Mouse (Mus musculus) B cell, adult 62 days (primary cell): ENCODE data around the gene Gimap8. TPM values are rescaled to one million over a fixed set of nuclear protein-coding genes. Genes with fewer than 3 reads are reported as not detected.

Source experiments
- total RNA-seq: library from RNA; stranded (reverse); gene quantifications from 4 replicates; pipeline ENCODE4 v1.2.4, GENCODE M21; 2023

Gene Gimap8
- 120 to 134 TPM (median 126 TPM) in 4 replicates for total RNA-seq

GRCm38 (mm10) chr6:48646995-48647394 is at the start of gene Gimap8:
TSS of gene Gimap8 (plus strand) at chr6:48647234.

GRCm38 (mm10) chr6:48601271-48602079 is 45.6 kb upstream of the Gimap8 start, which contains the start of gene Zfp775:
TSS of gene Zfp775 (plus strand) at chr6:48602063.

GRCm38 (mm10) chr6:48626464-48626863 is 20.6 kb upstream of the Gimap8 start, which contains the start of gene AI854703:
TSS of gene AI854703 (plus strand) at chr6:48626764.

DNA sequence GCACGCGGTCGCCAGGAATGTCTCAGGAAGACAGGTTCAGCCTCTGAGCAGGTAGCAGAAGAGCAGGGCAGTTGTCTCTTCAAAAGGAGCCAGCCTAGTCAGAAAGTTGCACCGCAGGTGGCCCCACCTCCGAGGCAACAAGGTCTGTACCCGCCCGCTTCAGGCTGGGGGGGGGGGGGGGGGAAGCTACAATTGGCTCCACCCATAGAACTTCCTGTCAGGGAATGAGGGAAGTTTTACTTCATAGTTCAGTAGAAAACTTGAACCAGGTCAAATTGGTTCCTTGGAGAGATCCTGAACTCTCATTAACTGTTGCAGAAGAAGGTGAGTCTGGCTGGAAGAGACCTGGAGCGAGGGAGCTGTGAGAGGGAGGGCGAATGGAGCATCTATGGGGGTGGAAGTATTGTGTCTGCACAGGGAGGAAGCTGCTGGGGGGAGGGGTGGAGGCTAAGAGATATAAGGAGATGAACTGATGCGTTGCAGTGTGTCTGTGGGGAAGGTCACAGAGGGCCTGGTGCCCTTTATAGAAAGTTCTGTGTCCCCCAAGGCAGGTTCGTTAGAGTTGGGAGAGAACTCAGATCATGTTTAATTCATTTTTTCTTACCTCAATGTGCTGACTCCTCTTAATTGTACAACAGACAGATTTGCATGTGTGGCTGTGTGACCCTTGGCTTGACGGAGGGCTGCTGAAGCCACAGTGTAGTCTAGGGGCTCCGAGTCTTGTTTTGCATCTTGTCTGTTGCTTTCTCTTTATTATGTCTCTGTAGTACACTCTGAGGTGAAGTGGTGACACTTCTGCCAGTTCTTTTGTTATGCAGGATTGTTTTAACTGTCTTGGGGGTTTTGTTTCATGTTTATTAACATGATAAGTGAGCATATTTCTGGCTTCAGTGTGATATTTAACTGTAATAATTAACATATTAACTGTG is 29.2 kb downstream of the Gimap8 start, which contains the start of gene Gimap9:
Gene Gimap9, plus strand, starts transcription at position 199 of the 929 bp plus-strand sequence.

GRCm38 (mm10) chr6:48684319-48684718 is 37.3 kb downstream of the Gimap8 start, which contains the start of gene Gimap4:
TSS of gene Gimap4 (plus strand) at chr6:48684549.

Other genes starting within 250 kb of the Gimap8 start
- gene Zfp467, start 201.4 kb upstream of the Gimap8 start, total RNA-seq = 3.5 to 6.8 TPM (median 6.4 TPM) in 4 replicates
- gene Sspo, start 199.0 kb upstream of the Gimap8 start, total RNA-seq = 0.06 to 0.39 TPM (median 0.09 TPM) in 3 of 4 replicates, not detected in the other
- 0.60 to 1.6 TPM (median 0.81 TPM) in 3 of 4 replicates, not detected in the other for gene Atp6v0e2, start 109.6 kb upstream of the Gimap8 start, total RNA-seq
- gene Lrrc61, start 92.4 kb upstream of the Gimap8 start, total RNA-seq = 37.3 to 57.1 TPM (median 41.3 TPM) in 4 replicates
- 0.86 to 0.88 TPM in 2 of 4 replicates, not detected in the others for gene Rarres2, start 74.4 kb upstream of the Gimap8 start, total RNA-seq
- gene Gm45021, start 57.6 kb upstream of the Gimap8 start, total RNA-seq = not detected in 4 replicates
- gene Repin1, start 53.4 kb upstream of the Gimap8 start, total RNA-seq = 5.2 to 8.7 TPM (median 7.0 TPM) in 4 replicates
- 3.2 to 4.3 TPM in 2 of 4 replicates, not detected in the others for gene Gm44965, start 53.3 kb upstream of the Gimap8 start, total RNA-seq
- gene Zfp775, start 45.2 kb upstream of the Gimap8 start, total RNA-seq = 2.6 to 7.6 TPM (median 3.5 TPM) in 4 replicates
- gene AI854703, start 20.5 kb upstream of the Gimap8 start, total RNA-seq = 0.15 TPM in 1 of 4 replicates, not detected in the others
- gene Gimap9, start 28.9 kb downstream of the Gimap8 start, total RNA-seq = 43.3 to 49.9 TPM (median 44.9 TPM) in 4 replicates
- gene Gimap4, start 37.3 kb downstream of the Gimap8 start, total RNA-seq = 125 to 156 TPM (median 132 TPM) in 4 replicates
- gene Gimap6, start 61.0 kb downstream of the Gimap8 start, total RNA-seq = 1,215 to 1,315 TPM (median 1,252 TPM) in 4 replicates
- gene Gm28053, start 71.4 kb downstream of the Gimap8 start, total RNA-seq = 34.6 to 42.0 TPM (median 40.8 TPM) in 4 replicates
- gene Gimap7, start 71.4 kb downstream of the Gimap8 start, total RNA-seq = 85.1 to 98.1 TPM (median 90.2 TPM) in 4 replicates
- gene Gimap1, start 91.8 kb downstream of the Gimap8 start, total RNA-seq = 111 to 129 TPM (median 124 TPM) in 4 replicates
- 100 to 107 TPM (median 105 TPM) in 4 replicates for gene Gimap5, start 99.0 kb downstream of the Gimap8 start, total RNA-seq
- gene Gimap3, start 123.6 kb downstream of the Gimap8 start, total RNA-seq = 155 to 167 TPM (median 164 TPM) in 4 replicates
- gene Tmem176a, start 193.7 kb downstream of the Gimap8 start, total RNA-seq = 0.78 to 1.4 TPM (median 1.3 TPM) in 4 replicates
- 1.8 to 3.5 TPM (median 2.7 TPM) in 4 replicates for gene Tmem176b, start 194.3 kb downstream of the Gimap8 start, total RNA-seq
- not detected in 4 replicates for gene Aoc1, start 225.7 kb downstream of the Gimap8 start, total RNA-seq